Mouse (Mus musculus): ENCODE results near the gene Dgat2. TPM values are rescaled to one million over a fixed set of nuclear protein-coding genes. Genes with fewer than 3 reads are reported as not detected.

The Dgat2 gene
- polyA plus RNA-seq, 1 experiment = 130 TPM

- no peaks in the 10 kb centered on the region for H3K4me1 ChIP-seq (replicated peaks; ENCODE audit: control insufficient read depth, insufficient read depth, low read length)
- TF ChIP-seq CTCF (IDR thresholded peaks at IDR 0.05; ENCODE audit: borderline replicate concordance, control insufficient read depth, extremely low read depth, insufficient read depth, low read length, poor library complexity) (no peak), POLR2A (IDR thresholded peaks at IDR 0.05; ENCODE audit: control insufficient read depth, extremely low read depth, insufficient read depth, low read length, poor library complexity) (no peak)
- H3K36me3 ChIP-seq (ENCODE audit: control insufficient read depth, insufficient read depth, low read length) = no peaks in the 10 kb centered on the region
- no peak overlapping the region for H3K27ac ChIP-seq (ENCODE audit: control insufficient read depth, insufficient read depth, low read length)
- WGBS = 92% methylated on average over 7 of the region's 7 CpGs
- DNase-seq = no peak
- H3K27me3 ChIP-seq (ENCODE audit: control insufficient read depth, insufficient read depth, low read length) = no peaks in the 10 kb centered on the region
- no peak overlapping the region for H3K4me3 ChIP-seq (ENCODE audit: control insufficient read depth, insufficient read depth, low read length)
Observed at GRCm38 (mm10) chr7:99164873-99165410, 17.6 kb downstream of the Dgat2 start.

GRCm38 (mm10) chr7:99162462-99162861, 20.1 kb downstream of the Dgat2 start:
- no peaks in the 10 kb centered on the region for H3K27me3 ChIP-seq (ENCODE audit: control insufficient read depth, insufficient read depth, low read length)
- TF ChIP-seq CTCF (IDR thresholded peaks at IDR 0.05; ENCODE audit: borderline replicate concordance, control insufficient read depth, extremely low read depth, insufficient read depth, low read length, poor library complexity) (no peak), POLR2A (IDR thresholded peaks at IDR 0.05; ENCODE audit: control insufficient read depth, extremely low read depth, insufficient read depth, low read length, poor library complexity) (no peak)
- DNase-seq = no peak
- no peaks in the 10 kb centered on the region for H3K4me1 ChIP-seq (replicated peaks; ENCODE audit: control insufficient read depth, insufficient read depth, low read length)
- no peak overlapping the region for H3K4me3 ChIP-seq (ENCODE audit: control insufficient read depth, insufficient read depth, low read length)
- WGBS = 95% methylated on average over 7 of the region's 7 CpGs
- H3K27ac ChIP-seq (ENCODE audit: control insufficient read depth, insufficient read depth, low read length) = no peak overlapping the region
- no peaks in the 10 kb centered on the region for H3K36me3 ChIP-seq (ENCODE audit: control insufficient read depth, insufficient read depth, low read length)

GRCm38 (mm10) chr7:99161961-99162360, 20.6 kb downstream of the Dgat2 start:
- Histone ChIP-seq H3K27ac (ENCODE audit: control insufficient read depth, insufficient read depth, low read length) (no peak overlapping the region), H3K36me3 (ENCODE audit: control insufficient read depth, insufficient read depth, low read length) (no peaks in the 10 kb centered on the region), H3K4me1 (replicated peaks; ENCODE audit: control insufficient read depth, insufficient read depth, low read length) (no peaks in the 10 kb centered on the region), H3K27me3 (ENCODE audit: control insufficient read depth, insufficient read depth, low read length) (no peaks in the 10 kb centered on the region), H3K4me3 (ENCODE audit: control insufficient read depth, insufficient read depth, low read length) (no peak overlapping the region)
- WGBS = 98% methylated on average over 11 of the region's 11 CpGs
- TF ChIP-seq CTCF (IDR thresholded peaks at IDR 0.05; ENCODE audit: borderline replicate concordance, control insufficient read depth, extremely low read depth, insufficient read depth, low read length, poor library complexity) = no peak
- TF ChIP-seq POLR2A (IDR thresholded peaks at IDR 0.05; ENCODE audit: control insufficient read depth, extremely low read depth, insufficient read depth, low read length, poor library complexity) = no peak
- DNase-seq = no peak

GRCm38 (mm10) chr7:99161529-99161928, 21.0 kb downstream of the Dgat2 start:
- Histone ChIP-seq H3K4me1 (replicated peaks; ENCODE audit: control insufficient read depth, insufficient read depth, low read length) (no peaks in the 10 kb centered on the region), H3K27ac (ENCODE audit: control insufficient read depth, insufficient read depth, low read length) (no peak overlapping the region), H3K4me3 (ENCODE audit: control insufficient read depth, insufficient read depth, low read length) (no peak overlapping the region), H3K36me3 (ENCODE audit: control insufficient read depth, insufficient read depth, low read length) (no peaks in the 10 kb centered on the region), H3K27me3 (ENCODE audit: control insufficient read depth, insufficient read depth, low read length) (no peaks in the 10 kb centered on the region)
- TF ChIP-seq POLR2A (IDR thresholded peaks at IDR 0.05; ENCODE audit: control insufficient read depth, extremely low read depth, insufficient read depth, low read length, poor library complexity) = no peak
- no peak for TF ChIP-seq CTCF (IDR thresholded peaks at IDR 0.05; ENCODE audit: borderline replicate concordance, control insufficient read depth, extremely low read depth, insufficient read depth, low read length, poor library complexity)
- WGBS = 86% methylated on average over 4 of the region's 4 CpGs
- DNase-seq = no peak

GRCm38 (mm10) chr7:99160995-99161394, 21.5 kb downstream of the Dgat2 start:
- Histone ChIP-seq H3K4me3 (ENCODE audit: control insufficient read depth, insufficient read depth, low read length) (no peak overlapping the region), H3K27ac (ENCODE audit: control insufficient read depth, insufficient read depth, low read length) (no peak overlapping the region), H3K27me3 (ENCODE audit: control insufficient read depth, insufficient read depth, low read length) (no peaks in the 10 kb centered on the region), H3K36me3 (ENCODE audit: control insufficient read depth, insufficient read depth, low read length) (no peaks in the 10 kb centered on the region), H3K4me1 (replicated peaks; ENCODE audit: control insufficient read depth, insufficient read depth, low read length) (no peaks in the 10 kb centered on the region)
- TF ChIP-seq CTCF (IDR thresholded peaks at IDR 0.05; ENCODE audit: borderline replicate concordance, control insufficient read depth, extremely low read depth, insufficient read depth, low read length, poor library complexity) = no peak
- TF ChIP-seq POLR2A (IDR thresholded peaks at IDR 0.05; ENCODE audit: control insufficient read depth, extremely low read depth, insufficient read depth, low read length, poor library complexity) = no peak
- DNase-seq = no peak
- 91% methylated on average over 7 of the region's 7 CpGs for WGBS

GRCm38 (mm10) chr7:99159446-99159845, 23.1 kb downstream of the Dgat2 start:
- Histone ChIP-seq H3K27me3 (ENCODE audit: control insufficient read depth, insufficient read depth, low read length) (no peaks in the 10 kb centered on the region), H3K4me1 (replicated peaks; ENCODE audit: control insufficient read depth, insufficient read depth, low read length) (no peaks in the 10 kb centered on the region; the same call in 1 of the 2 replicates), H3K27ac (ENCODE audit: control insufficient read depth, insufficient read depth, low read length) (no peak overlapping the region), H3K4me3 (ENCODE audit: control insufficient read depth, insufficient read depth, low read length) (no peak overlapping the region), H3K36me3 (ENCODE audit: control insufficient read depth, insufficient read depth, low read length) (no peaks in the 10 kb centered on the region)
- DNase-seq = no peak
- TF ChIP-seq CTCF (IDR thresholded peaks at IDR 0.05; ENCODE audit: borderline replicate concordance, control insufficient read depth, extremely low read depth, insufficient read depth, low read length, poor library complexity) (no peak), POLR2A (IDR thresholded peaks at IDR 0.05; ENCODE audit: control insufficient read depth, extremely low read depth, insufficient read depth, low read length, poor library complexity) (no peak)
- WGBS = 89% methylated on average over 2 of the region's 2 CpGs

GRCm38 (mm10) chr7:99158904-99159303, 23.6 kb downstream of the Dgat2 start:
- H3K27me3 ChIP-seq (ENCODE audit: control insufficient read depth, insufficient read depth, low read length) = no peaks in the 10 kb centered on the region
- no peak for TF ChIP-seq POLR2A (IDR thresholded peaks at IDR 0.05; ENCODE audit: control insufficient read depth, extremely low read depth, insufficient read depth, low read length, poor library complexity)
- no peak for TF ChIP-seq CTCF (IDR thresholded peaks at IDR 0.05; ENCODE audit: borderline replicate concordance, control insufficient read depth, extremely low read depth, insufficient read depth, low read length, poor library complexity)
- 24% methylated on average over 5 of the region's 5 CpGs for WGBS
- DNase-seq = no peak
- no peak overlapping the region for H3K4me3 ChIP-seq (ENCODE audit: control insufficient read depth, insufficient read depth, low read length)
- no peak overlapping the region for H3K27ac ChIP-seq (ENCODE audit: control insufficient read depth, insufficient read depth, low read length)
- H3K36me3 ChIP-seq (ENCODE audit: control insufficient read depth, insufficient read depth, low read length) = no peaks in the 10 kb centered on the region
- H3K4me1 ChIP-seq (replicated peaks; ENCODE audit: control insufficient read depth, insufficient read depth, low read length) = peaks cover 2% of the 10 kb centered on the region

All from thymus, adult 2 months (tissue).